Mouse (Mus musculus) forebrain, embryonic 14.5 days (tissue): Measurements from ENCODE around the gene Gm36864. TPM values are rescaled to one million over a fixed set of nuclear protein-coding genes. Genes with fewer than 3 reads are reported as not detected.
"Not testable (repeated sequence)": the region's sequence is repeated elsewhere in the genome, so short reads cannot be mapped to it uniquely, and the experiment has no call there.

Source experiments
- ATAC-seq: fragments of 200-750 bp; cut with Nextera tagmentation; 2 replicates; pipeline ENCODE4 v1.8.0; 2017; ENCODE audit warnings: mild to moderate bottlenecking, moderate library complexity
- DNase-seq: peaks from one replicate; pipeline ENCODE4 v3.0.0-alpha.2; 2015; ENCODE audit warnings: low spot score
- H3K27ac ChIP-seq: fragments of 300-500 bp; sonication (generic); 2 replicates; pipeline ENCODE4 v1.5.1; 2014; ENCODE audit warnings: low read depth, mild to moderate bottlenecking, control low read depth, low read length, moderate library complexity
- H3K27me3 ChIP-seq: fragments of 300-500 bp; sonication (generic); replicated peaks from 2 replicates; pipeline ENCODE4 v1.6.1; 2014; ENCODE audit warnings: low read length, control low read depth, mixed read lengths; ENCODE audit not compliant: control insufficient read depth, insufficient read depth
- H3K36me3 ChIP-seq: fragments of 300-500 bp; sonication (generic); 2 replicates; pipeline ENCODE4 v1.6.1; 2014; ENCODE audit warnings: low read length, control low read depth; ENCODE audit not compliant: control insufficient read depth, insufficient read depth
- H3K4me1 ChIP-seq: fragments of 300-500 bp; sonication (generic); 2 replicates; pipeline ENCODE4 v1.6.1; 2014; ENCODE audit warnings: antibody characterized with exemption, low read length, control low read depth; ENCODE audit not compliant: control insufficient read depth, insufficient read depth
- H3K4me2 ChIP-seq: fragments of 300-500 bp; sonication (generic); 2 replicates; pipeline ENCODE4 v1.6.1; 2014; ENCODE audit warnings: mild to moderate bottlenecking, control low read depth, low read length
- H3K4me3 ChIP-seq: fragments of 300-500 bp; sonication (generic); 2 replicates; pipeline ENCODE4 v1.5.1; 2014; ENCODE audit warnings: low read depth, low read length, control low read depth
- H3K9ac ChIP-seq: fragments of 300-500 bp; sonication (generic); 2 replicates; pipeline ENCODE4 v1.6.1; 2014; ENCODE audit warnings: mild to moderate bottlenecking, low read length, control low read depth, moderate library complexity
- H3K9me3 ChIP-seq: fragments of 300-500 bp; sonication (generic); replicated peaks from 2 replicates; pipeline ENCODE4 v1.6.1; 2016; ENCODE audit warnings: low read length, control low read depth, mixed read lengths; ENCODE audit not compliant: control insufficient read depth
- whole genome bisulfite sequencing: fragments of 180-500 bp; shearing (Covaris S2); extraction: QIAGEN DNeasy Blood & Tissue Kit; methylation state at CpG from one replicate; pipeline ENCODE4 v1.1.7; 2014; 5-methylcytosine and 5-hydroxymethylcytosine counted together
- polyA plus RNA-seq: library from polyadenylated mRNA; unstranded; fragments of >200 nt; fragmentation: Nextera tagmentation; extraction: Ambion mirVana; gene quantifications from 2 replicates; pipeline ENCODE4 v1.2.1, GENCODE M21; 2014

Gm36864 gene
- polyA plus RNA-seq = not detected in 2 replicates

DNA sequence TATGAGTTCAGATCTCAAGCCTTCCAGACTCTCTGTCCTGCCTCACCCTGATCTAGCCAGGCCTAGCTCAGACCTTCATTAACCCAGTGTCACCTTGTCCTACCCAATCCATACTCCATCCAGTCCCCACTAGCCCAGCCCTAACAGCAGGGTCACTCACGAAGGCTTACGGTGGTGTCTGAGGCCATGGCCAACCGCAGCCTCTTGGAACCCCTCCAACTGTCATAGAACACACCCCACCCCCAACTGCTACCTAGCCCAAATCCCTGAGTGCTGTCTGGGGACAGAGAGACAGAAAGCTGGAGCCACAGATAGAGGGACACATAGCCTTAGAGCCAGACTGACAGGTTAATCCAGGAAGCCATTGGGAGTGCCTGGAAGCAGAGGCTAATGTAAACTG is at the start of gene Gm36864:
Gm36864 (plus strand) TSS at position 269 of the 400 bp plus-strand sequence.
- H3K27ac ChIP-seq = no peak within 1 kb of the TSS
- H3K27me3 ChIP-seq = no peaks in the 10 kb centered on the region
- H3K9me3 ChIP-seq = no peaks in the 10 kb centered on the region
- 77% methylated on average over 3 of the region's 3 CpGs for WGBS
- no peak within 1 kb of the TSS for H3K4me2 ChIP-seq
- DNase-seq (no peak), ATAC-seq (no peak)
- no peaks in the 10 kb centered on the region for H3K36me3 ChIP-seq
- H3K4me3 ChIP-seq = no peak within 1 kb of the TSS
- H3K4me1 ChIP-seq = no peaks in the 10 kb centered on the region
- H3K9ac ChIP-seq = no peak within 1 kb of the TSS

DNA sequence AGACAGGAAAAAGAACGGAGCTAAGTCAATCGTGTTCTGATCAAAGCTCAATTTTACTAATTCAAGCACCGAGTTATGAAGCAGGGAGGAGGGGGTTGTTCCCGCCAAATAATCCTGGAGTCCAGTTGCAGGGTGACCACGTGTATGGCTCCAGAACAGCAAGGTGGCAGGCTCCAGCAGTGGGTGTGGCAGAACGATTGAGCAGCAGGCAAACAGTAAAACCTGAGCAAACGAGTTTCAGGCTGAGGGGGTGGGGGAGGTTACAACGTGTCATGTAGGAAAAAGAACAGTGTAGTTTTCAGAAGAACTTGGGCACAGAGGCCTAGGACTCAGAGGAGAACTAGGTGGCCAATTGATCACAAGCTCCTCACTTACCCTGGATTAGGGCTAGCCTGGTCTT is 49.5 kb upstream of the Gm36864 start:
- WGBS = 69% methylated on average over 8 of the region's 8 CpGs

GRCm38 (mm10) chr7:44187936-44188335 is 48.0 kb upstream of the Gm36864 start, which contains the start of gene Klk1b24:
Klk1b24 (plus strand) TSS chr7:44188236.
- ATAC-seq, H3K4me1 ChIP-seq, DNase-seq, H3K36me3 ChIP-seq, H3K9ac ChIP-seq, H3K27me3 ChIP-seq, H3K27ac ChIP-seq, H3K9me3 ChIP-seq, H3K4me3 ChIP-seq, H3K4me2 ChIP-seq: not testable (repeated sequence)

More for the DNA sequence above, 49.5 kb upstream of the Gm36864 start:
- H3K9ac ChIP-seq, H3K36me3 ChIP-seq, H3K4me2 ChIP-seq, ATAC-seq, H3K27me3 ChIP-seq, H3K9me3 ChIP-seq, H3K4me3 ChIP-seq, H3K27ac ChIP-seq, H3K4me1 ChIP-seq, DNase-seq: not testable (repeated sequence)

DNA sequence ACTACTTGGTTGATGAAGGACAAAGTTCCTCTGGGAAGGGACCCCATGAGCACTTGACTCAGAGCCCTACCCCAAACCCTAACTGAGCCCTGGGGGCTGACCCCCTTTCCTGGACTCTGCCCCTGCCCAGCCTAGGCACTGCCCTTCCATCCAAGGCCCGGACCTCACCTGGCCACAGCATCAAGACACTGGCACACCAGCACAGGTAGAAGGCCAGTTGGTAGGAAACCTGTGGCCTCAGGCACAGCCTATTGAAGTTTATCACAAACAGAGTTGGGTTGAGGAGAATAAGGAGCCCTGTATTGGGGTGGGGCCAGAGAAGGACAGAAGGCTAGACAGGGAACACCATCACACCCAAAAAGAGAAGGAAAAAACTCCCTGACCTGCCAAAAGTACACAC is 42.5 kb upstream of the Gm36864 start:
- not testable (repeated sequence) for H3K9ac ChIP-seq, H3K4me3 ChIP-seq, DNase-seq, H3K9me3 ChIP-seq, H3K36me3 ChIP-seq, ATAC-seq, H3K4me2 ChIP-seq, H3K4me1 ChIP-seq, H3K27me3 ChIP-seq, H3K27ac ChIP-seq
- 83% methylated on average over 1 of the region's 1 CpGs for WGBS

- no peak within 1 kb of the TSS for H3K4me2 ChIP-seq
- H3K4me1 ChIP-seq = no peaks in the 10 kb centered on the region
- H3K9ac ChIP-seq = no peak within 1 kb of the TSS
- H3K4me3 ChIP-seq = no peak within 1 kb of the TSS
- WGBS = 69% methylated on average over 3 of the region's 3 CpGs
- no peaks in the 10 kb centered on the region for H3K27me3 ChIP-seq
- DNase-seq = no peak
- H3K36me3 ChIP-seq = no peaks in the 10 kb centered on the region
- no peaks in the 10 kb centered on the region for H3K9me3 ChIP-seq
- no peak for ATAC-seq
- H3K27ac ChIP-seq = no peak within 1 kb of the TSS
Observed at GRCm38 (mm10) chr7:44197891-44198290, 38.1 kb upstream of the Gm36864 start, which contains the start of gene Klk1b3. Klk1b3 (plus strand) TSS chr7:44198191.

GRCm38 (mm10) chr7:44207135-44207534 is 28.8 kb upstream of the Gm36864 start, which contains the start of gene Klk1b4:
Klk1b4 (plus strand) TSS chr7:44207435.
- not testable (repeated sequence) for H3K27ac ChIP-seq, H3K27me3 ChIP-seq, H3K4me2 ChIP-seq, H3K4me1 ChIP-seq, ATAC-seq, H3K9ac ChIP-seq, DNase-seq, H3K36me3 ChIP-seq, H3K4me3 ChIP-seq, H3K9me3 ChIP-seq
- 62% methylated on average over 3 of the region's 3 CpGs for WGBS

DNA sequence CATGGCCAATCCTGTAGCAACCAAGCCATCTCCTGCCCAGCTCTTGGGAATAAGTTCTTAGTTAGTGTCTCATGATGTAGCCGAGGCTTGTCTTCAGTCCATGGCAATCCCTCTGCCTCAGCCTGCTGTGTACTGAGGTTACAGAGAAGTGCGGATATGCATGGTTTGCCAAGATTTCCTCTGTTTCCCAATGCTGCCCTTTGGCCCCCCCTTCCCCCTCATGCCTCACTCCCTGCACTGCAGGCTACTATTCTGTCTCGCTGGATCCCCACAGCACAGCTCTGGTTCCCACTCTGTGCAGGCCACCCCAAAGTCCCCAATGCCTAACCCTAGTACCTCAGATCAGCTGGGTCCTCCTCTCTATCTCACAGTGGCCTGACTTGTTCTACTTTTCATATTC is 27.7 kb upstream of the Gm36864 start:
- Histone ChIP-seq H3K27me3 (no peaks in the 10 kb centered on the region), H3K4me3 (no peak overlapping the region), H3K27ac (no peak overlapping the region), H3K9ac (no peak overlapping the region), H3K36me3 (no peaks in the 10 kb centered on the region), H3K4me2 (no peak overlapping the region), H3K4me1 (no peaks in the 10 kb centered on the region), H3K9me3 (no peaks in the 10 kb centered on the region)
- WGBS = 88% methylated on average over 3 of the region's 3 CpGs
- DNase-seq (no peak), ATAC-seq (no peak)

GRCm38 (mm10) chr7:44215645-44216044 is 20.3 kb upstream of the Gm36864 start, which contains the start of gene Klk1b5:
Klk1b5 (plus strand) TSS chr7:44215945.
- no peaks in the 10 kb centered on the region for H3K36me3 ChIP-seq
- no peaks in the 10 kb centered on the region for H3K27me3 ChIP-seq
- no peak for ATAC-seq
- H3K27ac ChIP-seq = no peak within 1 kb of the TSS
- H3K4me1 ChIP-seq = no peaks in the 10 kb centered on the region
- no peak within 1 kb of the TSS for H3K4me2 ChIP-seq
- DNase-seq = no peak
- no peak within 1 kb of the TSS for H3K9ac ChIP-seq
- H3K9me3 ChIP-seq = no peaks in the 10 kb centered on the region
- WGBS = 90% methylated on average over 1 of the region's 1 CpGs
- no peak within 1 kb of the TSS for H3K4me3 ChIP-seq

- H3K4me1 ChIP-seq, DNase-seq: not testable (repeated sequence)
- WGBS = 73% methylated on average over 8 of the region's 10 CpGs
Observed at GRCm38 (mm10) chr7:44221601-44222000, 14.4 kb upstream of the Gm36864 start.

More at GRCm38 (mm10) chr7:44221601-44222000, 14.4 kb upstream of the Gm36864 start:
- H3K4me2 ChIP-seq, H3K4me3 ChIP-seq, H3K27ac ChIP-seq, H3K9me3 ChIP-seq, H3K27me3 ChIP-seq, H3K9ac ChIP-seq, H3K36me3 ChIP-seq, ATAC-seq: not testable (repeated sequence)
